Mouse (Mus musculus): ENCODE results near the gene Hspb8.

The Hspb8 gene

DNA sequence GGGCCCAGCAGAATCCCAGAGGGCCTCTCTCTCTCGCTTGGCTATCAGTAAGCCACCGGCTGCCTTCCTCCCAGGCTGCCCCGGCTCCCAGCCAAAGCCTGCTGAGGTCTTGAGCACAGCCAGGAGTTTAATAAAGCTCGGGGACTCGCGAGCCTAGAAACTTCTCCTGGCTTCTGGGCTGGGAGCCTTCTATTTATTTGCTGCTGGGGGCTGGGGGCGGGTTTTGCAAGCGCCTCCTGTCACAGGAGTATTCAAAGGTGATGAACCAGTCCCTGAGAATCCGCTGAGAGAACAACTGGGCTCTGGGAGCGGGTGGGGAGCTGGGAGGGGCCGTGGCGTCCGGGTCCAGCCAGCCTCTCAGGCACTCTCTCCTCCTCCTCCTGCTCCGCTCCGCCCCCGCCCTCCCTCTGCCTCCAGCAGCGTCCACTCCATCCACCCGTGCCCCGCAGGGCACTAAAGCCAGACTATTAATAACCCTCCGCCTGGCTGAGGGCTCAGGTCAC, at the start of gene Hspb8:
Hspb8 (minus strand) TSS at position 166 of the 503 bp plus-strand sequence.
- DNase-seq (ENCODE audit: low spot score), result peak; percentile 92

DNA sequence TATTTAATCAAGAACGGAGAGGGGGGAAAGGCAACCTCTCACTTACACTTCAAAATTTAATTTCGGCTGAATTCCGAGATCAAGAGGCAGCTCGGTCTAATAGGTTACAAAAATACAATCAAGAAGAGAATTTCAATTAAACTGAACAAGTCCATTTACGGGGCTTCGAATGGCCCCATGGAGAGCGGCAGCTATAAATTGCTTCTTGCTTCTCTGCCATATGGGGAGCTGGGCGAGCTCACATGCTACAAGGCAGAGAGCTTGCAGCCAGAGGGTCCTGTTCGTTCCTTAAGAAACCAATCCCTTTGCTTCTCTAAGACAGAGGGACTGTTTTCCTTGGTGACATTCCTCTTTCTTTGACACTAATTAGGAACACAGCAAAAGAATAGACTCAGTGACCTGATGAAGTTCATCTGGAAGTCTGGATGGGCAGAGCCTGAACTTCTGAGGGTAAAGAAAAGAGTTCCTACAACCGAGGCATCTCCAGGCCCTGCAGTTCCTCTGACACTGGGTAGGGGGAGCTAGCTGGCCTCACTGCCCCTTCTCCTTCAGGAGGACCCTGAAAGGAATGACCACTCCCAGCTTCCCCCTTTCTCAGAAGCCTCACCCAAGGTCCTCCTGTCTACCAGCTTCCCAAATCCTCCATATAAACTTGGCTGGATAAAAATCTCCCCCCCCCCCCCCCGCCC, 38.8 kb upstream of the Hspb8 start:
- DNase-seq (ENCODE audit: low spot score), result no peak

DNA sequence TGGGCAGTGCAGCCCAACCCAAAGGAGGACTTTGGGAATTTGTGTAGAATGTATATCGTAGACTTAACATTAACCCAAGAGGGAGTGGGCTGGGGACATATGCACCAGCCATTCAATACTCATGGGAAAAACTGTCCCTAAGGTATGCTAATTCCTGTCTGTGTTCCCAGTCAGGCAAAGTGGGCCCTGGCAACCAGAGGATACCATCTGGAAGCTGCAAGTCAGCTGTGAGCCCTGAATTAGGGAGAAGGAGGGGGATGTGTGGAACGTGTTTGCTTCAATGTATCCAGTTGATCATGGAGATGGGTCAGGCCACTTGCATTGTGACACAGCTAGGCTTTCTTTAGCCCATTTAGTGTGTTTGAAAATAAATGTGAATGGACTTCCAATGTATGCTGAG, 37.3 kb upstream of the Hspb8 start:
- no peak for DNase-seq (ENCODE audit: low spot score)

DNA sequence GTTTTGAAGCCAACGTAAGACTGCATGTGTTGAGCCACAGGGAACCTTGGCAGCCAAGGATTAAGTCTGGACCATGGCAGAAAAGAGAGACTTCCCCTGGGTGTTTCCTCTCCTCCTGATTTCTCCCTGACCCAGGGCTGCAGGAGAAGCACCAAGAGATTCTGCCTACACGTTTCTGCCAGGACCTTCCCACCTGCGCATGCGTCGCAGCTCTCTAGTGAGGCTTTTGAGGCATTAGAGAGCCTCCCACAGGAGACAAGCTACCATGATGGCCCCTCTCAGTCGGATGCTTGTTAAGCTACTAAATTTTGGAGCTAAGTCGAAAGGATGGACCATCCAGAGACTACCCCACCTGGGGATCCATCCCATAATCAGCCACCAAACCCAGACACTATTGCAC, 35.1 kb upstream of the Hspb8 start:
- no peak for DNase-seq (ENCODE audit: low spot score)

DNA sequence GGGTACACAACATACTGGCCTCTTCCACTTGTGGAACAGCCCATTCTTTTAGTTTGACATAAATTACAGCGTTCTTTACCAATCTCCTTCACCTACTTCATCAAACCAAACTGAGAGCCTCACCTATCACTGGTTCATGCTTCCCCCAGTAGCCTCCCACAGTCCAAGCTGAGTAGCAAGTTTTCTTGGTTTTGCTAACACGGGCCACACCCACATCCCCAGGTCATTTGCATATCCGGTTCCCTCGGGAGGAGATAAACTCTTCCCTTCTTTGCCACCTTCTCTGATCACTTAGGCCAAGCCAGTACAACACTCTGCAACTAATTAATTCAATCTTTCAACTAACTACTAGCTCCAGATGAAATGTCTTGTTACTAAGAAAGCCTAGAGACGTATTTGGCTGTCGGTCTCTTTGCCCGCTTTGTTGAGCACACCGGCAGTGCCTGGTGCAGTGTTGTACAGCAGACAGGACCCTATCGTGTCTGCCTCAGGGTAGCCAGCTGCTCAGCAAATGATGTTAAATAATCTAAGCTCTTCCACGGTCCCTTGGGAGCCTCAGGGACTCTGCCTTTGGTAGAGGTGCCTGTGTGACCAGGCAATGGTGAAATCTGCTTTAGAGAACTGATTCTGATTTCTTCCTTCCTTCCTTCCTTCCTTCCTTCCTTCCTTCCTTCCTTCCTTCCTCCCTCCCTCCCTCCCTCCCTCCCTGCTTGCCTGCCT, 34.3 kb upstream of the Hspb8 start:
- peak; percentile 53 for DNase-seq (ENCODE audit: low spot score)

DNA sequence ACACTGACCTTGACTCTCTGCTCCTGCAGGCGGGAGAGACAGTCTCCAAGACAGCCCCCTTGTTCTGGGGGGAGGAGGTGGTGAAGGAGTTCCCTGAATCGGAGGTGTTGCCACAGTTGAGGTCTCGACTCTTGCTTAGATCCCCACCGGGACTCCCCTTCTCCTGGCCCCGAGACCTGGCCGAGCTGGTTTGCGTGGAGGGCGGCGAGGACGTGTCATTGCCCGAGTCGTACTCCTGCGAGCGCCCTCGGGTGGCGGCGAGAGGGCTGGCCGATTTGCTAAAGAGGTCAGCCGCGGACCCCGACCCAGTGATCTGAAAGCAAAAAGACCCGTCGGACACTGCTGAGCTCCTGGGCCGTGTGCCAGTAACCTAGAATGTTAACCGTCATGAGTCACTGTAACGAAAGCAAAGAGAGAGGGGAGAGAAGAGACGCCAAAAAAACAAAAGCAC, 30.8 kb upstream of the Hspb8 start:
- peak; percentile 24 for DNase-seq (ENCODE audit: low spot score)

DNA sequence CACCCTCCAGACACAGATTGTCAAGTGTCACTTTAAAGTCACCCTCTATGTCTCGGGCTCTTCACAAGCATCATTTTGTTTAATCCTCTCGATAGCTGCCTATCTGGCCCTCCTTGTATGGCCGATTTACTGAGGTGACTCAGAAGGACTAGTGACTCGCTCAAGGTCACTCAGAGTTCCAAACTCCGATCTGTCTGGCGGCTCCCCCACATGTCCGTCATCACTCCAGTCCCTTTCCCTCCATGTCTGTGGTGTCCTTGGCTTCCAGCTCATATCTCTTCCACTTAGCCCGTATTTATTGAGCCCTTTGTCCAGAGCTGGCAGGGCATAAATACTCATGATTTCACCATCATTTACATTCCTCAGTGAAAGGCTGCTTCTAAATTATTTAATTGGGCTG, 28.2 kb upstream of the Hspb8 start:
- DNase-seq (ENCODE audit: low spot score), result no peak

DNA sequence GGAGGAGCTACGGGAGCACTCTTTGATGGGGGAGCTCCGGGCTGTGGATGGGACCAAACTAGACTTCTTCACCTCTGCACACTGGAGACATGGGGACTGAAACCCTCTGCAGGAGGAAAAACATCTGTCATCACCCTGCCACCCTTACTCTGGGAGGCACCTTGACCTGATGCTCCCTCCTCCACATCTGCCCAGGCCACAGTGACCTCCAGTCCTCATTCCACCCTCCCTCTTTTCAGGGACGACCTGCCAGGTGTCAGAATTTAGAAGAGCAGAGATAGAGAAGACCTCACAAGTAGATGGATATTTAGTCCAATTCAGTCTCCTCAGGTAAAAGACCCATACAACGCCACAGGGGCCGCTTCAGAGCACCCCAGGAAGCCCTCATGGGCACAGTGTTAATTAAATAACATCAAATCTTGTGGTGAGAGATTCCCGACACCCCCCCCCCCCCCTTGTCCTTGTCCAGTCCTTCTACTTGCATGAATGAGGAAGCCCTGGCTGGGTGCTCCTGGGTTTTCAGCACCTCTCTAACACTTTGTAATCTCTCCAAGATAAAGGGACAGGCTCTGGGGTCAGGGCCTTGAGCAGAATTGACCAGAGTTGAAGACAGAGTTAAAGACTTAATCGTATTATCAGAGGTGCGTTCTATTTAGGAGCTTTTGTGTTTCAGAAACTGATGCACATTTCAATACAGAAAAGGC, 27.0 kb upstream of the Hspb8 start:
- DNase-seq (ENCODE audit: low spot score), result no peak

DNA sequence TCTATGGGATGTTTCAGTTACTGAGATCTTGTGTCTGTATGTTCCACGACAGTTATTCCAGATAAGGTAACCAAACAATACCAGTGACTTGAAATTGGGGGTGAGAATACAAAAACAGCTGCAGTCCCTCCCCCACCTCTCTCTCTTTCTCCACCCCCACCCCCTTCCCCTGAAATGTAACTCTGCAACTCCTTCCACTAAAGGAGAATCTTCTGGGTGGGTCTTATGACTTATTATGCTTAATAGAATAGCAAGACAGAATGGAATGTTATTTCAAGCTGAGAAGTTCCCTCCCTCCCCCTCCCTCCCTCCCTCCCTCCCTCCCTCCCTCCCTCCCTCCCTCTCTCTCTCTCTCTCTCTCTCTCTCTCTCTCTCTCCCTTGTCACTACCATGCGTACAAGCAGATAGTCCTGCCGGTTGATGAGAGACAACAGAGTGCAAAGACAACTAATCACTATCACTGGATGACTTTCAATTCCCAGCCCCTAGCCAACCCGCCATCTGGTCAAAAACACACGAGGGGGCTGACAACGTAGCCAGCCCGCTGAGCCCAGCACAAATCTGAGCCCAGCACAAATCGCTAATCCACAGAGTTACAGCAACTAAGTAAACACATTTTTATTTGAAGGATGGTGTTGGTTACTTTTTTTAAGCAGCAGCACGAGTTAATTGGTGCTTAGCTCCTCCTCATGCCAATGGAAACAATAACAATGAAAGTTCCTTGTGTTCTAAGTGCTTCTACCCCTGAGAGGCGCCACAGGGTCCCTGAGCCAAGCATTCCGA, 25.9 kb upstream of the Hspb8 start:
- no peak for DNase-seq (ENCODE audit: low spot score)

DNA sequence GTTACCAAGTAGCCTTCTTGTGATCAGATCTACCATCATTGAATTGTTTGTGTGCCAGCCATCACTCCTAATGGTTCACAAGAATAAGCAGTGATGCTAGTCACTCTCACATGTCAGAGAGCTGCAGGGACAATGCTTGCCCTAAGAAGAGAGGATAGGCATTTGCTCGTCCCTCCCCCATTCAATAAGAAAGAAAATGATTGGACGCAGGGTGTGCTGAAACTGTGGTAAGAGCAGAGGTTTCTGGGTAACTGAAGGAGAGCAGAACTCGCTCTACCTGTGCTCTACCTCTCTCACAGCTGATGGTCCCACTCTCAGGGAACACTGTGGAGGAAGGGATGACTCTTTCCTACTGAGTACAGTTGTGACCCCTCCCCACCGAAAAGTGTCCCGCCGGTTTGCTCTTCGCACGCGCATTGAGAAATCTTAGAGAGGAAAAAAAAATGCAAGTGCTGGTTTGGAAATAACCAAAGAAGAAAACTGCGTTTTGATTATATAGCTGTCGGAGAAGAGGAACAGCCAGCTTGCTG, 25.2 kb upstream of the Hspb8 start:
- no peak for DNase-seq (ENCODE audit: low spot score)

DNA sequence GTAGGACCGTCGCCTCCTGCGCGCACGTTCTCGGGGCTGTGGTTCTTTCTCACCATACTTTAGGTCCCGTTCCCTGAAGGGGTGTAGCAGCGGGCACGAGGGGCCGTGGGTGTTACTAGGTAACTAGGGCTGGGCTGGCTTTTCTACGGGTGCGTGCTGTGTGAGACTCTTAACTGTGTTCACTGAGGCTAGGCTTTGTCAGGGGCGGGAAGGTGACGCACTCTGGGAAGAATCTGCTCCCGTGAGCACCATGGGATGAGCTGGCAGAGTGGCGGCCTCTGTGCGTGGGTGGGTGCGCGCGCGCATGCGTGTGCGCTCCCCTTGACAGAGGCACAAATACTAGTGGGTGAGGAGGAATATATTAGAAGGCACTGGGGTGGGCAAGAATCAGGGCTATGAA, 23.9 kb upstream of the Hspb8 start:
- DNase-seq (ENCODE audit: low spot score), result no peak

DNA sequence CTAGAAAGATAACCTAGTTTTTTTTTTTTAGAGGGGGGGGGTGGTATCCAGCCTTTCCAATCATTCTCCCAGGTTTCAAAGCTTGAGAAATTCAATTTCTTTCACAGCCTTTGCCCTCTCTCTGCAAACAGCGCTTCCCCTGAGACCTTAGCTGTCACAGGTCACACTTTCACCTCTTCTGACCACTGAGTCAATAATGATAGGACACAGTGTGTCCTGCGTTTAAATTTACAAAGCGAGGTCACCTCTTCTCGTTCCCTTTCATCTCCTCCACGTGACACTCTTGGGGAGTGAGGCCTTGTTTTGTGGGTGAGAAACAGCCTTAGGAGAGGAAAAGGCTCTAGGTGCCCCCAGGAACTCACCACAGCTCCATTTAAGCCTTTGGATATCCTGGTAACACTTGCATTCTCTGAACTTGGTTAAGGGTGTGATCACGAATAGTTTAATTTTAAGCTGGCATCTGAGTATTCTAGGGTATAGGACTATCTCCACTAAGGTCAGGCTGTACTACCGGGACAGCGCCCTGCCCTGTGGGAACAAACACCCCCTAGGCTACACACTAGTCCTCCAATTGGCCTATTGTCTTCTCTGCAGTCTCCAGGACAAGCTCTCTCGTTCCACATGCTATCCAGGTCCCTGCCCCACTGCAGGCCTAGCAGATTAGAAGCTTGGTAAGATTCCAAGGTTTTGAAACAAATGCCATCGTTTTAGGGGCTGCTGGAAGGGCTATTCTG, 23.1 kb upstream of the Hspb8 start:
- DNase-seq (ENCODE audit: low spot score), result no peak

DNA sequence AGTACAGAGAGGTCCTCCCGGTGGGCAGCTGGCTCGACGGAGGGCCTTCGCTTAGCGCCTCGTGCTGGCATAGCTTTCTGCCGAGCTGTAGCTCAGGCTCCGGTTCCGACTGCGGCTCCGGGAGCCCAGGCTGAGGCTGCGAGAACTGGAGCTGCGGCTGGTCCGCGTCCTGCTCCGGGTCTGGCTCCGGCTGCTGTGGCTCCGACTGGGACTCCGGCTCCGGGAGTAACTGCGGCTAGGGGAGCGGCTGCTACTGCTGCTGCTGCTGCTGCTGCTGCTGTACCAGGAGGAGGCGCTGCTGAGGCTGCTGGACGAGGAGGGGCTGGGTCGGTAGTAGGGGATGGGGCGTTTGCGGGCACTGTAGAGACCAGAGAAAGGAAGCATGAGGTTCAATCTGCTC, 21.9 kb upstream of the Hspb8 start:
- no peak for DNase-seq (ENCODE audit: low spot score)

DNA sequence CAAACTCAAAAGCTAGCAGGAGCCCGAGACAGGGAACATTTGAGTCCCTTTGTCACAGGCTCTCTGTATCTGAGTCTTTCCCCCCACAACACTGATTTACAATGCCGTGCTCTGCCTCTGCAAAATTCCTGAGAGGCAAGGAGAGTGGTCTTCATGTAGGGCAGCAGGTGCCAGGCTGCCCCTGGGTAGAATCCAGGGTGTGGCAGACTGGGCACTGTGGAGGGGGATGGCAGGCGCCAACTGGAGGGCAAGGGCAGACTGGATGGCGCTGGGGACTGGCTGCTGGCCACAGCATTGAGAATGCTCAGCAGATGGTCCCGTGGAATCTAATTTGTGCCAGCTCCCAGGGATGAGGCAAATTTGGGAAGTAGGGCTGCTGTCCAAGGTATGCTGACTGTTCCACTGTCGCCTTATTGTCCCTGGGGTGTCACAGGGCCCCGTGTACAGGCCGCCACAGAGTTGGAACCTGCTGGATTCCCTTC, 20.8 kb upstream of the Hspb8 start:
- peak; percentile 71 for DNase-seq (ENCODE audit: low spot score)

DNA sequence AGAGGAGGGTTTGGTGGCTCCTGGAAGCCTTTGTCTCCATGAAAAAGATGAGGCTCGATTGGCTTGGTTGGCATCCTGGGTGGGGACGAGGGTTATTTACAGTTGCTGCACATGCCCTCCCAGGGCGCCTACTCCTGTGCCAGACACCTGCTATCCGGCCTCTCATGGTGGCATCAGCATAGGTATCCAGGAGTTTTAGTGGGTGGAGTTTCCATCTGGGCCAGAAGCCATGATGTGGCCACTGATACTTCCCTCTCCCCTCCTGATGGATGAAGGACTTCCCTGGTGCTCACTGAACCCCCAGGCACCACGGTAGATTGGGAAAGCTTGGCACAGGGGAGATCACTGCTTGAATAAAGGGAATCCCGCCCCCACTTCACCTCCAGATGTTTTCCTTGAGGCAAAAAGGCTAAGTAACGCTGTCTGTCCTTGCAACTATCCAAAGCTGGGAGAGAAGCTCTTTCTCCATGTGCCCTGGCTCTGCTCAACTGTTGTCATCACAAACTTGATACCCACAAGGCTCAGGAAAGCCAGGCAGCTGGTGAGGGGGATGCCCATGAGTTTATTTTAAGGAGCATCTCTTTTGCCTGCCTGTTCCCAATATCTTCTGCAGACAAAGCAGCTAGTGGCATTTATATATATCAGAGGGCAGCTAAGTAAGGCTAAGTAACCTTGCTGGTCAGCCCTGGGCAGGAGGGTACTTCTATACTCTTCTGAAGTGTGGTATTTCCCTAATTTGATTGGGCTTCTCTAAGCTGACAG, 20.2 kb upstream of the Hspb8 start:
- no peak for DNase-seq (ENCODE audit: low spot score)

DNA sequence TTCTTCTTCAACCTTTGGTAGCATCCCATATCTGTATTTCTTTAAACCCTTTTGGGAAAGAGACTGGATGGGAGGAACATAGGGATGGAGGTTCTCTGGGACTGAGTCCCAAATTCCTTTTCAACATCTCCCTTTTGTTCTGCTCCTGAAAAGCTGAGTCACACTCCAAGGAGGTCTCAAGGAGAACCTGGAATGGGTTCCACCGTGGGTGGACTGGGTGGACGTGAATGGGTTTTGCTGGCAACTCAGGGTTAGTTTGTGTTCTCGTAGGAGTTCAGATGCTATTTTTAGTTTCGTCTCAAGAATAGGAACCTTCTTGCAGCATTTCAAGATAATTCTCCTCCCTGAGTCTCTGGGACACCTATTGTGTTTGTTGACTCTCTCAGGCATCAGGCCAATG, 17.6 kb upstream of the Hspb8 start:
- no peak for DNase-seq (ENCODE audit: low spot score)

DNA sequence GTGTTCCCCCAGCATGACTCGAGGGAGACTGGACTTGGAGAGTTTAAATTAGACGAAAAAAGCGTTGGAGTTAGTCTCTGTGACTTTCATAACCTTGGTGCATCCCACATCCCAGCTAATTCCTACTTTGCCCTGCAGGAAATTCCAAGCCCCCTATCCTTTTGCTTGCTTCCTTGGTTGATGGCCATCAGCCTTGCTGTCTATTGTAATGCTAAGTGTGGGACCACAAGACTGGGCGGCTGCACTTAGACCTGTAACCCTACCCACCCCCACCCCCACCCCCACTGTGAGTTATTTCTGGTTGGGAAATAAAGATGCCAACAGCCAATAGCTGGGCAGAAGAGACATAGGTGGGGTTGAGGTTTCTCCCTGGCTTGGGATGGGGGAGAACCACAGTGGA, 15.7 kb upstream of the Hspb8 start:
- no peak for DNase-seq (ENCODE audit: low spot score)

DNA sequence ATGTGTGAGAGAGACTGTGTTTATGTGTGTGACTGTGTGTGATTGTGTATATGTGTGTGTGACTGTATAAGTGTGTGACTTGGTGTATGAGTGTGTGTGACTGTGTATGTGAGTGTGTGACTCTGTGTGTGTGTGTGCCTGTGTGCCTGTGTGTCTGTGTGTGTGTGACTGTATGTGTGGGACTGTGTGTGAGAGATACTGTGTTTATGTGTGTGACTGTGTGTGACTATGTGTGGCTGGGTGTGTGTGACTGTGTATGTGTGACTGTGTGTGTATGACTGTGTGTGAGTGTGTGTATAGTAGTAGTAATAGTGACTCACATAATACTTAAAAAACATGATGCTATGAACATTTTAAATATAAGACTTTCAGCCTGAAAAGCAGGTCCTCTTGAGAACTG, 13.5 kb upstream of the Hspb8 start:
- no peak for DNase-seq (ENCODE audit: low spot score)

DNA sequence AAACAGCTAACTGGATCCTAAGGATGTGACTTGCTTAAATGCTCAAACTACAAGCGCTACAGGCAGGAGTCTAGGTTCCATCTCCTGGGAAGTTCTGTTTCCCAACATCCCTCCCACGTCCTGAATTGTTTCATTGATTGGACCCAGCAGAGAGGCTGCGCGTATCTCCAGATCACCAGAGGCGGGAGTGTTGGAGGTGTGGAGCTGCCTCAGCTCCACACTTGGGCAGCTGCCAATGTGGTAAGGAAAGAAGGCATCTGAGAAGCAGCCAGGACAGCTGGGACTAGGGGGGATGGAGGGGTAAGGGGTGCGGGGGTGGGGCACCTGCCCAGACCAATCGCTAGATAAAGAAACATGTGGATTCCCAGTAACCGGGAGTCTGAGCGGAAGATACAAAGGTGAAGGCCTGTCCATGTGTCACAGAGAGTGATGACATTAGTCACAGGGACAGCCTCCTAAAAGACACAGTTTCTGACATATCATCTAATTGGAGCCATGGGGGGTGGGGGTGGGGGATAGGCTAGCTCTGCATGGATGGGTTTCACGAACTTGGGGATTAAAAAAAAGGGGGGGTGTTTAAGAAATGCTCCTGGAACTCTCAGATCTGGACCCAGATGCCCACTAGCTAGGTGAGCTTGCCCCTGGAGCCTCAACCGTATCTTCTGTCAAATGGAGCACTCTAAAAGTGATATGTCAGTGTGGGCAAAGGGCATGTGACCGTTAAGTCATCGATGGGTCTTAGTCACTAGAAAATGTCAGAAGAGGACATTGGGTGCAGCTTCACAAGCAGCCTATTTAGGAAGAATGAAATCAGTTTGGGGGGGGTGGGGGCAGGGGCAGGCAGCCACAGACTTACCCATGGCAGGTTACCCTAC, 12.5 kb upstream of the Hspb8 start:
- peak; percentile 90 for DNase-seq (ENCODE audit: low spot score)

All from MN1 (cell line).